Mouse (Mus musculus): ENCODE results near the gene Sync. TPM values are rescaled to one million over a fixed set of nuclear protein-coding genes. Genes with fewer than 3 reads are reported as not detected.

Gene Sync
- polyA plus RNA-seq, 1 experiment from 2014 or later, result 1.6 TPM

- H3K4me3 ChIP-seq, result peak overlapping the region; percentile 71
- WGBS, result 1% methylated on average over 25 of the region's 74 CpGs
- H3K9ac ChIP-seq, result peak overlapping the region; percentile 83
- H3K27ac ChIP-seq (replicated peaks), result no peak overlapping the region
- peaks cover 38% of the 10 kb centered on the region for H3K4me1 ChIP-seq
- H3K27me3 ChIP-seq (replicated peaks), result peaks cover 98% of the 10 kb centered on the region
- peak overlapping the region; percentile 95 for H3K4me2 ChIP-seq
- ATAC-seq (ENCODE audit: extremely low read depth, insufficient number of reproducible peaks, low FRiP score, low TSS enrichment), result no peak
- H3K9me3 ChIP-seq, result no peaks in the 10 kb centered on the region
- H3K36me3 ChIP-seq, result no peaks in the 10 kb centered on the region
Observed at GRCm38 (mm10) chr4:129248243-129248767, 39.1 kb upstream of the Sync start.

DNA sequence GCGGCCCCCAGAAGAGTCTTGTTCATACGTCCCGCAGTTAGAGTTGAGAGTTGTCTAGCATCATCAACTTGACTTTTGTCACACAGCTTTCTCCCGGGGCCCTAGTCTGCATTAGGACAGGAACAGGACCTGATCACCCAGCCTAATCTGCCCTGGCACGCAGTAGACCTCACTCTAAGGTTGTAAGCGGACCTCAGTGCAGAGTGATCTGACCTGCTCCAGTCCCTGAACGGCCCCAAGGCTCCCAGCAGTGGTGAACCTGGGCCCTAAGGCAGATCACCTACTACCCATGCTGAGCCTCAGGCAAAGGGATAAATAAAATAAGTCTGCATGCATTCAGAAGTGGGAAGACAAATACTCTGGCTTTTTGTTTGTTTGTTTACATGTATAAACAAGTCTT is 38.1 kb upstream of the Sync start:
- no peak overlapping the region for H3K4me3 ChIP-seq
- no peak overlapping the region for H3K9ac ChIP-seq
- H3K9me3 ChIP-seq, result no peaks in the 10 kb centered on the region
- ATAC-seq (ENCODE audit: extremely low read depth, insufficient number of reproducible peaks, low FRiP score, low TSS enrichment), result no peak
- WGBS, result 36% methylated on average over 7 of the region's 7 CpGs
- H3K27me3 ChIP-seq (replicated peaks), result peaks cover 99% of the 10 kb centered on the region
- peaks cover 38% of the 10 kb centered on the region for H3K4me1 ChIP-seq
- H3K4me2 ChIP-seq, result no peak overlapping the region
- H3K36me3 ChIP-seq, result no peaks in the 10 kb centered on the region
- H3K27ac ChIP-seq (replicated peaks), result no peak overlapping the region

DNA sequence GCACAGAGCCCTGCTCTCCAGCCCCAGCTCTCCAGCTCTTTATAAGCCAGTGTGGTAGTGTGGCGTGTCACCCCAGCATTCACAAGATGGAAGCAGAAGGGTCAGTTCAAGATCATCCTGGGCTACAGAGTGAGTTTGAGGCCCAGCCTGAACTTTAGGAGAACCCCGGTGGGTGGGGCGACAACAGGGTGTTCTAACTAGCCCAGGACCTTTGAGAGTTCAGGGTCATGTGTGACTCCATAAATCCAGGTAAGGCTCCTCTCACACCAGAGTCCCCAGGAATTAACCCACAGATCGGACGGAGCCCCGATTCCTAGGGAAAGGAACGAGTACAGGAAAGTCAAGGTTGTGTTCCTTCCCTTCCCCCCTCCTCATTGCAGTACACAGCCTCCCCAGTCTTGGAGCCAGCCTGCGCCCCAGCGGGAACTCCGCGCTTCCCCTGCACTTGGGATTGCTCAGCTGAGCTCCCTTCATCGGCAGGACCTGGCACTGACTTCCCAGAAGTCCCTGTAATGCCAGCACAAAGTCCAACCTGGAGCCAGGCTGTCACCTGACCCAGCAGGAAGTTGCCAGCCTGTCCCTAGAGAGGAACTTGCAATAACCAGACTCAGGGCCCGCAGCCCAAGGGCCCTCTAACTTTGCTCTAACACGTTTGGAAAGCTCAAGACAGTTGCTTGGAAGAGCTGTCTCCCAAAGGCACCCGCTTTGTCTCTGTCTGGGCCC is 36.5 kb upstream of the Sync start:
- peak overlapping the region; percentile 51 for H3K4me2 ChIP-seq
- H3K27me3 ChIP-seq (replicated peaks), result peaks cover 94% of the 10 kb centered on the region
- ATAC-seq (ENCODE audit: extremely low read depth, insufficient number of reproducible peaks, low FRiP score, low TSS enrichment), result no peak
- H3K27ac ChIP-seq (replicated peaks), result no peak overlapping the region
- peaks cover 32% of the 10 kb centered on the region for H3K4me1 ChIP-seq
- WGBS, result 22% methylated on average over 15 of the region's 15 CpGs
- H3K36me3 ChIP-seq, result no peaks in the 10 kb centered on the region
- H3K4me3 ChIP-seq, result peak overlapping the region; percentile 21
- 0 out of 2 replicates have a peak overlapping the region, but pooled peaks have one; percentile 21 for H3K9ac ChIP-seq
- no peaks in the 10 kb centered on the region for H3K9me3 ChIP-seq

DNA sequence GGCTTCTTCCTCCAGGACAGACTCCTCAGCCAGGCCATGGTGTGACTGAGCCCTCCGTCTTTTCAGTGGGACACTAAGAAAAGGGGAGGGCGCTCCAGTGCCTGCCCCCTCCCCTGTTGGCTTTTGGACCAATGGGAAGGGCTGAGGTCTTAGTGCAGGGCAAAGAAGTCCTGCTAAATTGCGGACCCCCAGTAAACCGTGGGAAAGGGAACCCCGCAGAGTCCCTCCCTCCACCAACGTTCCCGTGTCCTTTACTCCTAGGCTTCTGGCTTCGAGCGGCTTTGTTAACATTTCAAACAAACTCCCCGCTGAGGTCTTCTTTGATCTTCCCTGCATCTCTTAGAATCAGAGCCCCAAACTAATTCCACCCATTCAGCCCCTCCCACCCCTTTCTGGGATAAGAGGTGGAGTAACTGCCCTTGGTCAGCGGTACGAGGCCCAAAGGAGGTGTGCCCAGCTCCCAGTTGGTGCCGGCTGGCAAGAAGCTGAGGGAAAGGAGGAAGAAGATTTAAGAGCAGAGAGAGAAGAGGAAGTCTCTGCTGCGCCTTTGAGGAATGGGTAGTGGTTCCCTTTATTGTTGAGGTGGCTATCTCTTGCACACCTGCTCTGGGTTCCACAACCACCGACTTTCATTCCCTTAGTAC is 35.8 kb upstream of the Sync start:
- no peaks in the 10 kb centered on the region for H3K9me3 ChIP-seq
- no peaks in the 10 kb centered on the region for H3K36me3 ChIP-seq
- no peak for ATAC-seq (ENCODE audit: extremely low read depth, insufficient number of reproducible peaks, low FRiP score, low TSS enrichment)
- H3K27ac ChIP-seq (replicated peaks), result no peak overlapping the region
- H3K4me2 ChIP-seq, result peak overlapping the region; percentile 51
- H3K9ac ChIP-seq, result 0 out of 2 replicates have a peak overlapping the region, but pooled peaks have one; percentile 21
- peaks cover 94% of the 10 kb centered on the region for H3K27me3 ChIP-seq (replicated peaks)
- H3K4me3 ChIP-seq, result peak overlapping the region; percentile 21
- H3K4me1 ChIP-seq, result peaks cover 39% of the 10 kb centered on the region
- whole genome bisulfite sequencing, result 8% methylated on average over 15 of the region's 15 CpGs

- peaks cover 85% of the 10 kb centered on the region for H3K27me3 ChIP-seq (replicated peaks)
- H3K36me3 ChIP-seq, result no peaks in the 10 kb centered on the region
Observed at GRCm38 (mm10) chr4:129252492-129252891, 34.9 kb upstream of the Sync start.

GRCm38 (mm10) chr4:129254571-129254970 is 32.8 kb upstream of the Sync start:
- WGBS, result 82% methylated on average over 3 of the region's 3 CpGs
- H3K27me3 ChIP-seq (replicated peaks), result peaks cover 70% of the 10 kb centered on the region
- H3K9me3 ChIP-seq, result no peaks in the 10 kb centered on the region
- no peaks in the 10 kb centered on the region for H3K36me3 ChIP-seq
- no peak overlapping the region for H3K4me3 ChIP-seq
- H3K9ac ChIP-seq, result no peak overlapping the region
- no peak overlapping the region for H3K27ac ChIP-seq (replicated peaks)
- peaks cover 28% of the 10 kb centered on the region for H3K4me1 ChIP-seq
- H3K4me2 ChIP-seq, result no peak overlapping the region
- no peak for ATAC-seq (ENCODE audit: extremely low read depth, insufficient number of reproducible peaks, low FRiP score, low TSS enrichment)

More at GRCm38 (mm10) chr4:129252492-129252891, 34.9 kb upstream of the Sync start:
- no peak overlapping the region for H3K4me3 ChIP-seq
- H3K4me2 ChIP-seq, result no peak overlapping the region
- no peak for ATAC-seq (ENCODE audit: extremely low read depth, insufficient number of reproducible peaks, low FRiP score, low TSS enrichment)
- H3K9me3 ChIP-seq, result no peaks in the 10 kb centered on the region
- H3K9ac ChIP-seq, result no peak overlapping the region
- WGBS, result 81% methylated on average over 2 of the region's 2 CpGs
- no peak overlapping the region for H3K27ac ChIP-seq (replicated peaks)
- peaks cover 40% of the 10 kb centered on the region for H3K4me1 ChIP-seq

DNA sequence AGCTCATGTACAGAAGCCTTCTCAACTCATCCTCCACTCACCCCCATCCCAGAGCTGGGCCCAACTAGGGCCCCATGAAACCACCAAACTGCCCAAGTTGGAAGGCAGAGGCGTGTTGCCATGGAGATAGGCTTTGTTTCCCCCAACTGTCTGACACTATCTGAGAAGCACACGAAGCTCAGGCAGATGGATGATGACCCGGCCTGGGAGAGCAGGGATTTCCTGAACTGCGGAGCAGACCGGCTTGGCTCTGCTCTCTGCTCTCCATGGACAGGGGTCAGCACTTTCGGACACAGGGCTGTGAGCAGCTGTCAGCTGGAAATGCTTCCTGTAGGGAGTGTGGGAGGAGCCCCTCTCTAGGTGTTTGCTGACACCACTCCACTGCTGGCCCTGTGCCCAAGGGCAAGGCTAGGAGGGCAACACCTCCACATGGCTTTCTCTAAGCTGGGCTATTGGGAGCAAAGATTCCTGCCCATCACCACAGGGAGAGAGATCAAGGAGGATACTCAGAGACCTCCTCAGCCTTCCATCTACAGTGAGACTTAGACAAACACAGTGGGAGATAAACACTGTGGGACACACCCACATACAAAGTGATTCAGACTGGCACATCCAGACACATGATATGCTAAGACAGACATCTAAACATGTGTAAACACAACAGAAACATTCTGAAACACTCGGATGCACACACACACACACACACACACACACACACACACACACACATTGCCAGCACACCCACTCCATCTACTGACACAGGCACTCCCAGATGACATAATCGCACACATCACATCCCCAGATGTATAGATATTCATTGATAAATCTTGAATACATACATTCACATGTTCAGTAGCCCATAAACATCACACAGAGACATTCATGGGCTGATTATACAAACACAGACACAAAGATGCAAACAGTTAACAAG is 30.7 kb upstream of the Sync start:
- Histone ChIP-seq H3K36me3 (no peaks in the 10 kb centered on the region), H3K27me3 (replicated peaks) (peaks cover 62% of the 10 kb centered on the region), H3K27ac (replicated peaks) (peak overlapping the region; percentile 53), H3K9ac (no peak overlapping the region), H3K4me2 (peak overlapping the region; percentile 35), H3K9me3 (no peaks in the 10 kb centered on the region), H3K4me3 (no peak overlapping the region; the same call in 1 of the 2 replicates), H3K4me1 (peaks cover 25% of the 10 kb centered on the region)
- 19% methylated on average over 8 of the region's 8 CpGs for WGBS
- ATAC-seq (ENCODE audit: extremely low read depth, insufficient number of reproducible peaks, low FRiP score, low TSS enrichment), result peak; percentile 53; the same call in 1 of the 2 replicates

GRCm38 (mm10) chr4:129259101-129259500 is 28.3 kb upstream of the Sync start:
- peaks cover 57% of the 10 kb centered on the region for H3K27me3 ChIP-seq (replicated peaks)
- ATAC-seq (ENCODE audit: extremely low read depth, insufficient number of reproducible peaks, low FRiP score, low TSS enrichment), result no peak
- H3K36me3 ChIP-seq, result no peaks in the 10 kb centered on the region
- H3K9me3 ChIP-seq, result no peaks in the 10 kb centered on the region
- WGBS, result 71% methylated on average over 4 of the region's 4 CpGs
- H3K27ac ChIP-seq (replicated peaks), result no peak overlapping the region
- H3K4me1 ChIP-seq, result peaks cover 35% of the 10 kb centered on the region
- H3K4me3 ChIP-seq, result no peak overlapping the region
- no peak overlapping the region for H3K4me2 ChIP-seq
- H3K9ac ChIP-seq, result no peak overlapping the region

GRCm38 (mm10) chr4:129260678-129261077 is 26.7 kb upstream of the Sync start:
- Histone ChIP-seq H3K9ac (no peak overlapping the region), H3K36me3 (no peaks in the 10 kb centered on the region), H3K4me3 (no peak overlapping the region), H3K4me1 (peaks cover 35% of the 10 kb centered on the region), H3K9me3 (no peaks in the 10 kb centered on the region), H3K27ac (replicated peaks) (no peak overlapping the region), H3K27me3 (replicated peaks) (peaks cover 56% of the 10 kb centered on the region), H3K4me2 (no peak overlapping the region)
- ATAC-seq (ENCODE audit: extremely low read depth, insufficient number of reproducible peaks, low FRiP score, low TSS enrichment), result no peak
- WGBS, result 24% methylated on average over 6 of the region's 6 CpGs

DNA sequence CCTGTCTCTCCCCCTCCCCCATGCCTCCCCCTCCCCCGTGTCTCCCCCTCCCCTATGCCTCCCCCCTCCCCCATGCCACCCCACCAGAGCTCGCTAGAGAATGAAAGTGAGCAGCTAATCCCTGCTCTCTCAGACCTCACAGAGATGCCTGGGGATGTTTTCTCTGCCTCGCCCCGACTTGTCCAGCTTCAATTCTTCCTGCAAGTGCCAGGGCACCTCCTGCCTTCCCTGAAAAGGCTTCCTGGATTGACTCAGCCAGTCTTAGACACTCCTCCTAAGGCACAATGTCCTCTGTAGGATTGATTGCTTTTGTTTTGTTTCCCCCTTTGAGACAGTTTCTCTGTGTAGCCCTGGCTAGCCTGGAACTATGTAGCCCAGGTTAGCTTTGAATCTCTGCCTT is 26.2 kb upstream of the Sync start, which contains the start of gene C77080:
Gene C77080, minus strand, starts transcription at position 209 of the 400 bp plus-strand sequence.
- 37% methylated on average over 2 of the region's 4 CpGs for WGBS
- H3K4me1 ChIP-seq, result peaks cover 31% of the 10 kb centered on the region
- H3K9ac ChIP-seq, result no peak within 1 kb of the TSS
- H3K4me3 ChIP-seq, result no peak within 1 kb of the TSS
- H3K9me3 ChIP-seq, result no peaks in the 10 kb centered on the region
- H3K27me3 ChIP-seq (replicated peaks), result peaks cover 52% of the 10 kb centered on the region
- H3K4me2 ChIP-seq, result no peak within 1 kb of the TSS
- ATAC-seq (ENCODE audit: extremely low read depth, insufficient number of reproducible peaks, low FRiP score, low TSS enrichment), result no peak
- H3K36me3 ChIP-seq, result no peaks in the 10 kb centered on the region
- no peak within 1 kb of the TSS for H3K27ac ChIP-seq (replicated peaks)

Measured in heart, embryonic 13.5 days (tissue).